Mouse (Mus musculus) cerebellum, adult 2 months (tissue): ENCODE results near the gene Sycp2.

ENCODE experiments used
- CTCF ChIP-seq: fragments of 200-500 bp; IDR thresholded peaks from 2 replicates; pipeline ENCODE4 v1.5.1; 2011; ENCODE audit warnings: low read depth, mild to moderate bottlenecking, control low read depth, low read length, moderate library complexity, borderline replicate concordance; ENCODE audit not compliant: insufficient read depth
- POLR2A ChIP-seq: fragments of 200-500 bp; IDR thresholded peaks from 2 replicates; pipeline ENCODE4 v1.6.1; 2011; ENCODE audit warnings: low read length, control low read depth, borderline replicate concordance; ENCODE audit not compliant: insufficient read depth

DNA sequence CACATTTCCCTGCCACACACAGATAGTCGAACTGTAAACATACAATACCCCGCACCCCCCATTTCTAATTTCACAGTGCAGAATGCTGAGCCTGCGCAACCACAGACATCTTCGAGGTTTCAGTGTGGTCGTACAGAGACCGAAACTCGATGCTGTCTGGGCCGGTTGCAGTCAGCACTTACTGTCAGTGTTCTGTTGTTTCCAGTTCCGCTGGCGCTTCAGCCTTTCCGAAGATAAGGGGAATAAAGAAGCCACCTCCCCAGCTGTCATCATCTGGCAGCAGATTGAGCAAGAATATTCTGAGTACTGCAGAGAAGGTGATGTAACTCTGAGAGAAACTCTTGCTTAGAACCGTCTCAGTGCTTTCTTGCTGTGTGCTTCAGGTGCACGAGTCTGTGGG lies 8.9 kb upstream of the Sycp2 start:
- no peak for TF ChIP-seq POLR2A
- TF ChIP-seq CTCF, result no peak
